Mouse (Mus musculus) urinary bladder, adult 18-20 months (tissue): Measurements from ENCODE around the gene Sprn.
A peak's percentile ranks its signal among the peaks of the same experiment; 100 is the strongest.

Source experiments
- DNase-seq, 2 experiments: peaks; one replicate each; pipeline ENCODE4 v3.0.0; 2022; ENCODE audit warnings: low spot score in 2 of 2, mixed read lengths in 2 of 2

The Sprn gene

GRCm38 (mm10) chr7:140154218-140154927 is at the start of gene Sprn:
Gene Sprn (minus strand): TSS chr7:140154877.
- no peak for DNase-seq

- DNase-seq: no peak
Measured at GRCm38 (mm10) chr7:140201090-140201489, 46.4 kb upstream of the Sprn start.

- DNase-seq: no peak
Measured at GRCm38 (mm10) chr7:140196002-140196401, 41.3 kb upstream of the Sprn start.

- DNase-seq: no peak
Measured at GRCm38 (mm10) chr7:140194031-140194430, 39.4 kb upstream of the Sprn start.

- DNase-seq: no peak
Measured at GRCm38 (mm10) chr7:140192851-140193250, 38.2 kb upstream of the Sprn start.

GRCm38 (mm10) chr7:140192445-140192844 is 37.8 kb upstream of the Sprn start:
- no peak for DNase-seq

- no peak for DNase-seq
Measured at GRCm38 (mm10) chr7:140190435-140190834, 35.8 kb upstream of the Sprn start.

GRCm38 (mm10) chr7:140188391-140189328 is 34.0 kb upstream of the Sprn start:
- DNase-seq: no peak

GRCm38 (mm10) chr7:140187721-140188390 is 33.2 kb upstream of the Sprn start:
- DNase-seq: no peak

GRCm38 (mm10) chr7:140186646-140187620 is 32.3 kb upstream of the Sprn start:
- peak in 1 of 2 experiments; percentile 12 for DNase-seq

- DNase-seq: no peak
Measured at GRCm38 (mm10) chr7:140184206-140184605, 29.5 kb upstream of the Sprn start.

GRCm38 (mm10) chr7:140180692-140181091 is 26.0 kb upstream of the Sprn start:
- DNase-seq: no peak

GRCm38 (mm10) chr7:140179176-140179575 is 24.5 kb upstream of the Sprn start:
- DNase-seq: no peak

- DNase-seq: no peak
Measured at GRCm38 (mm10) chr7:140172936-140173335, 18.3 kb upstream of the Sprn start, which contains the start of gene Olfr523. Gene Olfr523 (plus strand): TSS chr7:140173217.

- DNase-seq: no peak
Measured at GRCm38 (mm10) chr7:140170863-140171262, 16.2 kb upstream of the Sprn start.

- DNase-seq: no peak
Measured at GRCm38 (mm10) chr7:140169386-140169785, 14.7 kb upstream of the Sprn start.

- no peak for DNase-seq
Measured at GRCm38 (mm10) chr7:140167950-140168349, 13.3 kb upstream of the Sprn start.

- no peak for DNase-seq
Measured at GRCm38 (mm10) chr7:140164664-140165063, 10.0 kb upstream of the Sprn start, which contains the start of gene Olfr522. Gene Olfr522 (minus strand): TSS chr7:140164764.

- no peak for DNase-seq
Measured at GRCm38 (mm10) chr7:140160363-140160762, 5.7 kb upstream of the Sprn start.

GRCm38 (mm10) chr7:140153829-140154217 is 854 bp downstream of the Sprn start:
- DNase-seq: no peak

GRCm38 (mm10) chr7:140153383-140153782 is 1.3 kb downstream of the Sprn start:
- no peak for DNase-seq
